Mouse (Mus musculus) gastrocnemius, postnatal 14 days (tissue): ENCODE measurements at regions not wholly inside any gene's neighbourhood (a gene's known extent, or its start where the extent isn't known, plus 50 kb on each side); places are given as distances from the start of the nearest gene placed in this dataset.

Experiments
- DNase-seq: peaks from one replicate; pipeline ENCODE4 v3.0.0; 2021; ENCODE audit warnings: mixed read lengths
- intact Hi-C: fragments of 180-260 bp; cut with DNase I; formaldehyde crosslinking; loops from one replicate; pipeline ENCODE4 v1.15.1; 2025; ENCODE audit warnings: low total_unique reads

DNA sequence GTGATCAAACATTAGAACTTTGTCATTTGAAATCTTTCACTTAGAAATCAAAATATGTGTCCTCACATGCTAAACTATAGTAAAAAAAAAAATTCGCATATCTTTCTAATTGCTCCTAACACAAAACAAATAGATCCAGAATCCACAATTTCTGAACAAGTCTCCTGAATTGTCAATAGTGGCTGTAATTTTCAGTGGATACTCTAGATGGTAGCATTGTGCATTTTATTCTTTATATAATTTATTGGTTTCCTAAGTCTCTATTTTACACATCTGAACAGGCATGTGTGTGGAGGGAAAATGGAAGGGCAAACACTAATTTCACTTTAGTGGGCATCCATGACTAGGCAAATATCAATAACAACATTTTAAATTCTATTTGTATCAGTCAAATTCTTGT is 63.7 kb upstream of the Tnmd start:
- no peak for DNase-seq
- intact Hi-C loops = no loop called here

DNA sequence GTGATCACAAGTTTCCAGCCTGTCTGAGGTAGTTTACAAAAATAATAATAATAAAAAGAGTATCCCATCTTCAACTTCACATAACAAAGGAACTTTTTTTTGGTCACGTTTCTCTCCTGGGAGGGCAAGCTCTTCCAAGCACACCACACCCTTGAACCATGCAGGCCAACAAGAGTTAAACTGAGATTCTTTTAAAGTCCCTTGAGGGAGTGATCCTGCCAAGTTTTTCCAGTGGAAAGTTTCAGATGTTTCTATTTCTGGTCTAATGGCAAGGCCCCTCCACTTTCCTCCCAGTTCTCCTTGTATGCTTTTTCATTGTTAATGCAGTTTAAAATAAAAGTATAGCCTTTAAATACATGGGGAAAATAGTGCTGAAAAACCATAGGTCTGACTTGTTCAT is 65.2 kb upstream of the Pcdh19 start:
- intact Hi-C loops = no loop called here
- peak; percentile 12 for DNase-seq

GRCm38 (mm10) chrX:133752232-133752631 is 63.4 kb upstream of the Pcdh19 start:
- intact Hi-C loops = no loop called here
- DNase-seq = no peak

DNA sequence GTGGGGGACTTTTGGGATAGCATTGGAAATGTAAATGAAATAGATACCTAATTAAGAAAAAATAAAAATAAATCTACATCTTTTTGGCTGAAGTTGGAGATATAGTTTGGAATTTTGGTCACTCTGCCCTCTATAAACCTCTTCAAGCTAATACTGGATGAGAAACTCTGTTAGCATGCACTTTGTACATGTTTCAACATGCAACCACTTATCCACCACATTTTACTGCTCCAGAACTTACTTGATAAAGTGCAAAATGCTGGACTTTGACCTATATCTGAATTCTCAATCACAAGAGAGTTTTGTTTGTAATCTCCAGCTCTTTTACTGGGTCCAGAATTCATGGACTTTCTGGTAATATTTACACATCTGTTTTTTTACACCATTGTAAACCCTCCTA is 54.7 kb upstream of the Pcdh19 start:
- intact Hi-C loops = no loop called here
- DNase-seq = no peak

DNA sequence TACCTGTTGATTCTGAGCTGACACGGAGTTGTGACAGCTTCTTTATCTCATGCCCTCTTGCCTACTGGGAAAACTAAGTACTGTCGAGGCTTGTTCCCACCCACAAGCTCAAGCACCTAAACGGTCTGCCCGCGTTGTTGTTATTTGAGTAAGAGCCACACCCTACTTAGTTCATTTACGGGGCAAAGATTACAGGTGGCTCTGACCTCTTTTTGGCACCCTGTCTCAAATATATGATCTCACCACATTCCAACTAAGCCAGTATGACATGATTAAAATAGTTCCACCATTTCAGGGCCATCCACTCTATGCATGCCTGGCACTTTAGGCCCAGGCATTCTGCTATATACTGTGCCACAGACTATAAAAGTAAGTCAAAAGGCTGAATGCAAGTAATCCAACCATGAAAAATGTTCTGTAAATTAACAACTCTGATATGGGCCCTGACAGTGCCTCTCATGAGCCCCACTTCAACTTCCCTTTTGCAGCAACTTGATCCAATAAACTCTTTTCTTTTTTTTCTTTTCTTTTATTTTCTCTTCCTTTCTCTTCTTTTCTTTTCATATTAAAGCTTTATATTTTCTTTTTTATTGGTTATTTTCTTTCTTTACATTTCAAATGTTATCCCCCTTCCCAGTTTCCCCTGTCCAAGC is 50.3 kb upstream of the Pcdh19 start:
- no peak for DNase-seq
- intact Hi-C loops = no loop called here
